Mouse (Mus musculus) erythroblast, embryonic 14.5 days (primary cell): ENCODE results near the gene Foxo6.

Experiments used
- GATA1 ChIP-seq: IDR thresholded peaks from 2 replicates; pipeline ENCODE4 v1.6.1; 2012; ENCODE audit warnings: low read length, inconsistent platforms, mixed read lengths
- TAL1 ChIP-seq: IDR thresholded peaks from 3 replicates; pipeline ENCODE4 v1.6.1; 2012; ENCODE audit warnings: low read length, inconsistent platforms, mixed read lengths

DNA sequence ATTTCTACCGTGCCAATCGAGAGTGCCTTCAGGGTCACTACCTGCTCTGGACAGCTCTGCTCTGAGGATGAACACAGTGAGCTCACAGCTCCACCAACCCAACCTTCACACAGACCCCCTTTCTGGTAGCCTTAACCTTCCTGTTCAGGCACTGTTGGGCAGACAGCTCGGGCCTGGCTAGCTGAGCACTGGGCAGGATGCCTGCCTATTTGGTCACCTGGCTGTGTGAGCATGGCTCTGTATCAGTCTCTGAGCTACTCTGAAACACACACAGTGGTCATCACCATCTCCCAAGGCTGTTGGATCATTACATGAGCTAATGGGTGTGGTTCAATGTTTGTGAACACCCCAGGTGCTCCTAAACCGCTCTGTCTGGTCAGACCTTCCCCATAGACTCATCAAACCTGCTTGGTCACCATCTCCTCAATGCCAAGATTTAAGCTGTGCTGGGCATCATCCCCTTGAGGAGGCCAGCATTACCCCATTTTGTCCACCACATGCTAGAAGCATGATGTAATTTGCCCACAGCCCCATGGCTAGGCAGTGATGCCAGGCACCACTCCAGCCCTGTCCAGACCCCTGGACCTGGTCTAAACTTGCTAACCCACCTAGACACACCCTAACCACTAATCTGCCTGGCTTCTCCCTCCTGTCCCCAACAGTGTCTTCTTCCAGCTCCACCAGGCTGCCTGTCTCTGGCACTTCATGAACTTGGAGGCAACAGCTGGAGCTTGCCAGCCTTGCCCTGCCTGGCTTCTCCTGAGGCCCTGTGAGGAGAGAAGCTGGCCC lies 16.8 kb downstream of the Foxo6 start:
- TF ChIP-seq GATA1 (no peak), TAL1 (no peak)
